ENCODE assay signal across 8 mouse cellular contexts in the genomic region with DNA sequence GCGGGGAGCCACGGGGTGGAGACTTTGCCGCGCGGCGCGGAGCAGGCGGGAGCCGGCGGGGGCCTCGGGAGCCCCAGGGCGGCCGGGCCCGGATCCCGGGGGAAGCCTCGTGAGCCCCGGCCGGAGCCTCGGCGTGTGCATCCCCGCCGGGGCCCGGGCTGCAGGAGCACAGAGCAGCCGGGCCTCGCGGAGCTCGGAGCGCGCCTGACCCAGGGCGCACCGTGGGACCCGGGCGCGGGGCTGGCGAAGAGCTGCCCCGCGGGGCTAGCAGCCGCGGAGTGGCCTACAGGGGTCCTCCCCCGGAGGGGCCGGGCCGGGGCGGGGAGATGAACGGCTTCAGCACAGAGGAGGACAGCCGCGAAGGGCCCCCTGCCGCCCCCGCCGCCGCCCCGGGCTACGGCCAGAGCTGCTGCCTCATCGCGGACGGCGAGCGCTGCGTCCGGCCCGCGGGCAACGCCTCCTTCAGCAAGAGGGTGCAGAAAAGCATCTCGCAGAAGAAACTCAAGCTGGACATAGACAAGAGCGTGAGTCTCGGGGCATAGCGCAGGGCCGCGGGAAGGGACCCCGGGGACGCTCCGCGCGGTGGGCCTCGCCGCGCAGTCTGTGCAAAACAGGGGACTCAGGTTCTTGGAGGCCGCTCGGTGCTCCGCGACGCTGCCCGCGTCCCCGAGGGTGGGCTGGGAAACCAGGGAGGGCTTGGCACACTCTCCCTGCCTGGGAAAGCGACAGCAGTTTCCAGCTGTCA. TPM values are rescaled to one million over a fixed set of nuclear protein-coding genes. Genes with fewer than 3 reads are reported as not detected.
A peak's percentile ranks its signal among the peaks of the same experiment; 100 is the strongest.
DNase-seq lines count a peak whose midpoint lies in the region; ATAC-seq and TF ChIP-seq lines count a peak whose summit lies in the region.

No protein-coding gene starts in this region.

- H3K79me3 ChIP-seq in C2C12 (ENCODE audit: low read depth) = peaks cover 13% of the 10 kb centered on the region

- under 1% methylated on average over 84 of the region's 85 CpGs for WGBS in embryonic facial prominence, embryonic 15.5 days
- under 1% methylated on average over 73 of the region's 85 CpGs for WGBS in heart, embryonic 15.5 days
- WGBS in lung, postnatal 0 days = 1% methylated on average over 48 of the region's 85 CpGs

- peak; percentile 66 for ATAC-seq in embryonic facial prominence, embryonic 15.5 days (ENCODE audit: insufficient number of reproducible peaks, low FRiP score, low TSS enrichment, low read depth)
- ATAC-seq in heart, embryonic 15.5 days (replicated peaks; ENCODE audit: insufficient number of reproducible peaks, insufficient read depth, low FRiP score, low read depth) = peak; percentile 71
- peak; percentile 50 for ATAC-seq in lung, postnatal 0 days

- peaks cover 26% of the 10 kb centered on the region for H3K4me1 ChIP-seq in embryonic facial prominence, embryonic 15.5 days
- peaks cover 23% of the 10 kb centered on the region for H3K4me1 ChIP-seq in heart, embryonic 15.5 days (replicated peaks)
- peaks cover 12% of the 10 kb centered on the region for H3K4me1 ChIP-seq in lung, postnatal 0 days (ENCODE audit: insufficient read depth, low read depth, low read length)

- peak overlapping the region; percentile 68 for H3K27ac ChIP-seq in embryonic facial prominence, embryonic 15.5 days (replicated peaks)
- H3K27ac ChIP-seq in heart, embryonic 15.5 days = peak overlapping the region; percentile 76
- H3K27ac ChIP-seq in lung, postnatal 0 days (ENCODE audit: low read length) = peak overlapping the region; percentile 75

- no peaks in the 10 kb centered on the region for H3K9me3 ChIP-seq in embryonic facial prominence, embryonic 15.5 days (replicated peaks)
- no peaks in the 10 kb centered on the region for H3K9me3 ChIP-seq in heart, embryonic 15.5 days (replicated peaks)
- no peaks in the 10 kb centered on the region for H3K9me3 ChIP-seq in lung, postnatal 0 days (ENCODE audit: low read length)

- peak overlapping the region; percentile 86 for H3K9ac ChIP-seq in embryonic facial prominence, embryonic 15.5 days
- peak overlapping the region; percentile 89 for H3K9ac ChIP-seq in heart, embryonic 15.5 days
- peak overlapping the region; percentile 53 for H3K9ac ChIP-seq in lung, postnatal 0 days (replicated peaks; ENCODE audit: low read depth)

- H3K79me2 ChIP-seq in C2C12 (ENCODE audit: control insufficient read depth, insufficient read depth) = peaks cover 37% of the 10 kb centered on the region

- H3ac ChIP-seq in C2C12 (ENCODE audit: control insufficient read depth, insufficient read length, low read depth) = peak overlapping the region; percentile 94

- TF ChIP-seq EP300 in lung, postnatal 0 days (IDR thresholded peaks at IDR 0.05) = no peak

- peak overlapping the region; percentile 94 for H3K4me2 ChIP-seq in embryonic facial prominence, embryonic 15.5 days (replicated peaks)
- peak overlapping the region; percentile 92 for H3K4me2 ChIP-seq in heart, embryonic 15.5 days
- H3K4me2 ChIP-seq in lung, postnatal 0 days (replicated peaks; ENCODE audit: low read depth, low read length) = peak overlapping the region; percentile 83

- TF ChIP-seq CTCF in C2C12 (IDR thresholded peaks at IDR 0.05; ENCODE audit: control insufficient read depth, insufficient read depth, insufficient read length) = no peak
- no peak for TF ChIP-seq CTCF in lung, postnatal 0 days (IDR thresholded peaks at IDR 0.05)

- H3K4me3 ChIP-seq in C2C12 (ENCODE audit: insufficient read depth, poor library complexity, severe bottlenecking) = peak overlapping the region; percentile 85
- H3K4me3 ChIP-seq in embryonic facial prominence, embryonic 15.5 days (replicated peaks) = peak overlapping the region; percentile 92
- H3K4me3 ChIP-seq in heart, embryonic 15.5 days = peak overlapping the region; percentile 89
- H3K4me3 ChIP-seq in lung, postnatal 0 days (ENCODE audit: low read depth, low read length) = peak overlapping the region; percentile 72

- H3K27me3 ChIP-seq in C2C12 (ENCODE audit: control insufficient read depth, insufficient read depth, insufficient read length) = no peaks in the 10 kb centered on the region
- H3K27me3 ChIP-seq in embryonic facial prominence, embryonic 15.5 days = no peaks in the 10 kb centered on the region
- H3K27me3 ChIP-seq in heart, embryonic 15.5 days = no peaks in the 10 kb centered on the region
- H3K27me3 ChIP-seq in lung, postnatal 0 days (replicated peaks; ENCODE audit: insufficient read depth, low read length) = no peaks in the 10 kb centered on the region

- H3K36me3 ChIP-seq in C2C12 (ENCODE audit: control insufficient read depth, insufficient read depth) = no peaks in the 10 kb centered on the region
- 0 out of 2 replicates have a peak, but pooled peaks cover 6% of the 10 kb centered on the region for H3K36me3 ChIP-seq in embryonic facial prominence, embryonic 15.5 days
- H3K36me3 ChIP-seq in heart, embryonic 15.5 days = no peaks in the 10 kb centered on the region
- H3K36me3 ChIP-seq in lung, postnatal 0 days (ENCODE audit: insufficient read depth, low read length) = peaks cover 6% of the 10 kb centered on the region; the same call in 1 of the 2 replicates

- peak; percentile 79 for DNase-seq in adrenal gland, postnatal 10 days
- DNase-seq in kidney, postnatal 10 days = peak; percentile 84
- peak; percentile 56 for DNase-seq in lung, postnatal 0 days (ENCODE audit: low spot score)
- DNase-seq in retina, postnatal 1 day = peak; percentile 64
- DNase-seq in urinary bladder, postnatal 36 days (ENCODE audit: low spot score in 2 of 2) = peak; percentile 52 to 59

TF ChIP-seq in C2C12, 6 proteins besides CTCF, POLR2A, EP300 and RAD21:
- TF ChIP-seq MAX (IDR thresholded peaks at IDR 0.05) (no peak), USF1 (IDR thresholded peaks at IDR 0.05; ENCODE audit: low read depth) (no peak), FOSL1 (IDR thresholded peaks at IDR 0.05; ENCODE audit: insufficient read depth, low read length, poor library complexity, severe bottlenecking) (no peak), MYOD1 (IDR thresholded peaks at IDR 0.05; ENCODE audit: control insufficient read depth, insufficient read length, low read depth) (no peak), CEBPB (IDR thresholded peaks at IDR 0.05; ENCODE audit: low read depth) (no peak), MYOG (IDR thresholded peaks at IDR 0.05; ENCODE audit: control insufficient read depth, extremely low read depth, insufficient read length) (no peak)

RNA-seq across cellular contexts. Expression of a gene that starts 0.5 kb away (rescaled TPM):
- polyA plus RNA-seq in C2C12 (2012; fragmentation: generic; extraction: Trizol) = 34.9 TPM
- 10 to 100 TPM; 36.4 to 36.6 TPM for total RNA-seq in adrenal gland, postnatal 10 days (2021)
- polyA plus RNA-seq in embryonic facial prominence, embryonic 15.5 days (2015; fragmentation: Nextera tagmentation; extraction: Ambion mirVana) = 13.2 and 14.0 TPM in 2 replicates
- 8.9 and 10.0 TPM in 2 replicates for polyA plus RNA-seq in heart, embryonic 15.5 days (2015; fragmentation: Nextera tagmentation; extraction: Ambion mirVana)
- polyA plus RNA-seq in lung, postnatal 0 days (2015; fragmentation: Nextera tagmentation; extraction: Ambion mirVana) = 16.7 and 16.8 TPM in 2 replicates

RNA-seq across cellular contexts. Expression of a gene that starts 30.7 kb away (rescaled TPM):
- not detected for polyA plus RNA-seq in C2C12 (2012; fragmentation: generic; extraction: Trizol)
- 10 to 100 TPM; 10.2 to 17.2 TPM for total RNA-seq in adrenal gland, postnatal 10 days (2021)
- 0.62 and 0.69 TPM in 2 replicates for polyA plus RNA-seq in embryonic facial prominence, embryonic 15.5 days (2015; fragmentation: Nextera tagmentation; extraction: Ambion mirVana)
- polyA plus RNA-seq in heart, embryonic 15.5 days (2015; fragmentation: Nextera tagmentation; extraction: Ambion mirVana) = 11.4 and 13.9 TPM in 2 replicates
- polyA plus RNA-seq in lung, postnatal 0 days (2015; fragmentation: Nextera tagmentation; extraction: Ambion mirVana) = not detected in 2 replicates

Comparison
In these comparisons a context has a peak if more than half of its experiments do, and no peak if none do; other contexts are left out.
1. Peak in every context shown above with its lines: DNase-seq, ATAC-seq, H3K4me3 ChIP-seq and H3K27ac ChIP-seq.